Mouse (Mus musculus) heart, postnatal 0 days (tissue): ENCODE measurements around the gene Lrrc14b.

ENCODE experiments used
- CTCF ChIP-seq: IDR thresholded peaks from 2 replicates; pipeline ENCODE4 v1.5.1; 2016; ENCODE audit warnings: antibody characterized with exemption, control low read depth, low read depth
- EP300 ChIP-seq: IDR thresholded peaks from 2 replicates; pipeline ENCODE4 v1.6.1; 2016; ENCODE audit warnings: antibody characterized with exemption, low read depth

- TF ChIP-seq CTCF: no peak
- TF ChIP-seq EP300: no peak
These were observed 34.5 kb downstream of the Lrrc14b start for GRCm38 (mm10) chr13:74329321-74329720.
